Mouse (Mus musculus): ENCODE results near the gene Gm45785.

DNA sequence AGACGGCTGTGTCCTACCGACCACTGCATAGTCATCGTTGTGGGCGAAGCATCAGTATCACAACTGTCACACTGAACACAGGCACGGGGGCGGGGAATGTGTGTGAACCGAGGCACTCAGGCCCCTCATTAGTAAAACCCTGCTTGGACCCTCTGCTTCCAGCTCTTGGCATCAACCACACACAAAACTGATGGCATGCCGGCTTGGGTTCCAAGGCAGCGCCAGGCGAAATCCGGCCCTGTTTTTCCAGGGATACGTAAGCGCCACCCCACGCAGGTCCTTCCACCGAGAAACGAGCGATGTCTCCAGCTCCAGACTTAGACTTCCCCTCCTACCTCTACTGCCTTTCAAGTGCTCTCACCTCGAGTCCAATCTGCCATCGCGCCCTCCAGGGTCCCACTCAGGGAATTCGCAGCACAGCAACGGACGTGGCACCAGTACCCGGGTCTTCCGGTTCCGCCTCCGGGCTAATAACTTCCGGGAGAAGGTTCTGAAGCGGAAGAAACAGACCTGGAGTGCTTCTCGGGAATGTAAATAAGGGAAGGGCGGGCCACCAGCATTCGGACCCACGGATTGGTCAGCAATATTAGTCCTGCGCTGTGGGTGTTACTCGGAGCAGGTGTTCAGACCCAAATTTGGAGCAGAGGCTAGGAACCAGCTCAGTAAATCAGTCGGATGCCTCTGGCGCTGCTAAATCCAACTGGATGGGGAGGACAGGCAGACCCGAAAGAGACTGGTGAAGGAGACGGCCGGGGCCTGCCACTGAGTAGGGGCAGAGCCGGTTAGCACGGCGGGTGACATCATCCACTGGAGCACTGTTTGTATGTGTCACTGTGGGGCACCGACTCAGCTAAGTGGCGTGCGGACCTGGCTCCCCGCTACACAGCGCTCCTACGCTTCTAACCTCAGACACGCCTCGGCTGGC is at the start of gene Gm45785:
- TF ChIP-seq POLR2A (IDR thresholded peaks at IDR 0.05; ENCODE audit: borderline replicate concordance, extremely low read depth, insufficient read depth, insufficient read length, poor library complexity, severe bottlenecking) (no peak; the same call in 1 of the 2 replicates), CTCF (IDR thresholded peaks at IDR 0.05; ENCODE audit: borderline replicate concordance, extremely low read depth, insufficient read depth, insufficient read length) (no peak)

All from brain, embryonic 14.5 days (tissue).